ENCODE assay signal across 9 mouse cellular contexts in the genomic region with DNA sequence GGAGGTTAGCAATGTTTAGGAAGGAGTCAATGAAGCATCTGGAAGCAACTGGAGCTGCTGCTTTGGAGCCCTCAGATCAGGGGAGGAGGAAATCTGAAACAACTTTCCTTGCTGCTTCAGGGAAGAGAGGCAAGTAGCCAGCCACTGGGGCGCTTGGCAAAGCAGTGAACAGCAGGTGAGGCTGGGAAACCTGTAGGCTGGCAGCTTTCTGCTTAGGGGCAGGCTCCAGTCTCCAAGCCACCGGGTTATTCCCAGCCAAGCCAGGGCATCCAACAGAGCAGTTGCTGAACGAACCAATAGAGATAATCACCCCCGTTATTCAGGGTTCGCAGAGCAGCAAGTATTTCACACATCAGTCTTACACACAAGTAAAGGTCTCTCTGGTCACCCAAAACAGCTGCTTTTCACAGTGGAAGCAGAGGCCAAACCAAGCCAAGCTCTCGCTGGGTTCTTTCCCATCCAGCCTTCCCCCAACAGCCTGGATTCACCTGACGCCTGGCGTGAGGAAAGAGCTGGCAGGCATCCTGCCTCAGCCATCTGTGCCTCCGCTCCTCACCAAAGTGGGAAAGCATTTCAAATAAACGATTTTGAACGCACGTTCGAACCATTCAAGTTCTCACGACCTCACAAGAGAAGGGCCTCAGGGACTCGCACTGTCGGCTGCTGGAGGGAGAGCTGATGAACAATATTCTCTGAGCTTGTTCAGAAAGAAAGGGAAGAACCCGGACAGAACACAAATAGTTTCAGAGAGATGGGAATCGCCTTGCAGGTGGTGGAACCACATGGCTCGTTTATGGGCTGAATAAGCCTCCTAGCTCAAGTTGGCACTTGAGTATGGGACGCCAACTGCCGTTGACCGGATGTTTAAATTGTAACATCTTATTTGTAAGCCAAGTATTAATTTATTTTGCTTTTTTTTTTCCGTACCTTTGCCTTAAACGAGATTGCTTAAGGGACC.
DNase-seq lines count a peak whose midpoint lies in the region; ATAC-seq lines count a peak whose summit lies in the region.
"Had no signal": no experiment of that assay in that cellular context is flagged by ENCODE, and none has a peak within 500 bp of the region (broad histone marks: within the 10 kb centered on the region; RNA-seq: fewer than 3 reads in every experiment).

No protein-coding gene starts in this region.

- H3K4me1 ChIP-seq in hindbrain, embryonic 16.5 days (ENCODE audit: control insufficient read depth, insufficient read depth, low read depth, low read length), result peaks cover 6% of the 10 kb centered on the region; the same call in 1 of the 2 replicates
- no peaks in the 10 kb centered on the region for H3K4me1 ChIP-seq in kidney, embryonic 14.5 days (ENCODE audit: control insufficient read depth, insufficient read depth, low read length)

- no peak overlapping the region for H3K9ac ChIP-seq in hindbrain, embryonic 16.5 days (ENCODE audit: low read depth, low read length)
- H3K9ac ChIP-seq in kidney, embryonic 14.5 days (ENCODE audit: low read depth, low read length), result no peak overlapping the region
- H3K9ac ChIP-seq: limb, embryonic 12.5 days had no signal

- WGBS in hindbrain, embryonic 16.5 days, result 45% methylated on average over 24 of the region's 24 CpGs
- 72% methylated on average over 24 of the region's 24 CpGs for WGBS in kidney, embryonic 14.5 days

- H3K4me3 ChIP-seq in hindbrain, embryonic 16.5 days (ENCODE audit: low read length), result no peak overlapping the region
- H3K4me3 ChIP-seq in kidney, embryonic 14.5 days (ENCODE audit: low read length), result no peak overlapping the region
- H3K4me3 ChIP-seq: limb, embryonic 12.5 days had no signal

- peak overlapping the region; percentile 26 for H3K4me2 ChIP-seq in hindbrain, embryonic 16.5 days (ENCODE audit: low read length)
- H3K4me2 ChIP-seq in kidney, embryonic 14.5 days (replicated peaks; ENCODE audit: low read depth, low read length), result no peak overlapping the region
- H3K4me2 ChIP-seq: limb, embryonic 12.5 days had no signal

- no peaks in the 10 kb centered on the region for H3K27me3 ChIP-seq in hindbrain, embryonic 16.5 days (replicated peaks; ENCODE audit: control insufficient read depth, insufficient read depth, low read length)
- no peaks in the 10 kb centered on the region for H3K27me3 ChIP-seq in kidney, embryonic 14.5 days (ENCODE audit: control insufficient read depth, insufficient read depth, low read length)

- H3K9me3 ChIP-seq in hindbrain, embryonic 16.5 days (ENCODE audit: control insufficient read depth, low read length), result no peaks in the 10 kb centered on the region
- no peaks in the 10 kb centered on the region for H3K9me3 ChIP-seq in kidney, embryonic 14.5 days (ENCODE audit: control insufficient read depth, low read length)
- H3K9me3 ChIP-seq: limb, embryonic 12.5 days had no signal

- peak; percentile 22 for DNase-seq in gastrocnemius, postnatal 14 days
- DNase-seq in gastrocnemius, postnatal 36 days, result no peak
- peak; percentile 97 to 98 for DNase-seq in cerebellum, postnatal 25 days
- DNase-seq in retina, embryonic 14.5 days (ENCODE audit: low spot score), result peak; percentile 45
- no peak for DNase-seq in thymus, postnatal 36 days
- no peak for DNase-seq in thymus, postnatal 14 days

- no peaks in the 10 kb centered on the region for H3K36me3 ChIP-seq in hindbrain, embryonic 16.5 days (ENCODE audit: control insufficient read depth, insufficient read depth, low read length)
- H3K36me3 ChIP-seq in kidney, embryonic 14.5 days (ENCODE audit: control insufficient read depth, insufficient read depth, low read length), result no peaks in the 10 kb centered on the region
- H3K36me3 ChIP-seq: limb, embryonic 12.5 days had no signal

- intact Hi-C loops in gastrocnemius, postnatal 14 days (cut with DNase I; ENCODE audit: low total_unique reads), result no loop called here
- intact Hi-C loops in gastrocnemius, postnatal 36 days (cut with DNase I), result no loop called here

- peak overlapping the region; percentile 23; the same call in 1 of the 2 replicates for H3K27ac ChIP-seq in hindbrain, embryonic 16.5 days (ENCODE audit: low read depth, low read length)
- no peak overlapping the region for H3K27ac ChIP-seq in kidney, embryonic 14.5 days (ENCODE audit: low read depth, low read length)
- H3K27ac ChIP-seq: limb, embryonic 12.5 days had no signal

- ATAC-seq in hindbrain, embryonic 16.5 days, result peak; percentile 91
- ATAC-seq in kidney, embryonic 14.5 days (ENCODE audit: low FRiP score, low TSS enrichment), result no peak

Comparison
In these comparisons a context has a peak if more than half of its experiments do, and no peak if none do; other contexts are left out.
1. DNase-seq: peak in gastrocnemius, postnatal 14 days (single experiment), cerebellum, postnatal 25 days (2 of 2) and retina, embryonic 14.5 days (single experiment); none in gastrocnemius, postnatal 36 days (0 of 2), thymus, postnatal 36 days (0 of 2) and thymus, postnatal 14 days (single experiment).